22 mouse cellular contexts compared by ENCODE assay signal in genomic region chr19:59133202-59133601, GRCm38 (mm10). TPM values are rescaled to one million over a fixed set of nuclear protein-coding genes. Genes with fewer than 3 reads are reported as not detected.
DNase-seq lines count a peak whose midpoint lies in the region; ATAC-seq and TF ChIP-seq lines count a peak whose summit lies in the region.
"Had no signal": no experiment of that assay in that cellular context is flagged by ENCODE, and none has a peak within 500 bp of the region (broad histone marks: within the 10 kb centered on the region; RNA-seq: fewer than 3 reads in every experiment).

No protein-coding gene starts in this region.

- no peak for TF ChIP-seq CTCF in hindbrain, postnatal 0 days (IDR thresholded peaks at IDR 0.05; ENCODE audit: low read depth)

- peaks cover 3% of the 10 kb centered on the region for H3K27me3 ChIP-seq in hindbrain, embryonic 11.5 days (ENCODE audit: control insufficient read depth, insufficient read depth, low read length)
- H3K27me3 ChIP-seq in hindbrain, postnatal 0 days (ENCODE audit: insufficient read depth, low read length): 0 out of 2 replicates have a peak, but pooled peaks cover 7% of the 10 kb centered on the region
- no peaks in the 10 kb centered on the region for H3K27me3 ChIP-seq in embryonic facial prominence, embryonic 14.5 days (replicated peaks; ENCODE audit: control insufficient read depth, insufficient read depth, low read length)
- peaks cover 3% of the 10 kb centered on the region; the same call in 1 of the 2 replicates for H3K27me3 ChIP-seq in hindbrain, embryonic 14.5 days (ENCODE audit: control insufficient read depth, insufficient read depth, low read length)

- H3K4me1 ChIP-seq in hindbrain, embryonic 11.5 days (replicated peaks; ENCODE audit: control insufficient read depth, insufficient read depth, low read length): peaks cover 3% of the 10 kb centered on the region
- H3K4me1 ChIP-seq in hindbrain, postnatal 0 days (ENCODE audit: insufficient read depth, low read length): 0 out of 2 replicates have a peak, but pooled peaks cover 3% of the 10 kb centered on the region
- H3K4me1 ChIP-seq in embryonic facial prominence, embryonic 14.5 days (ENCODE audit: control insufficient read depth, insufficient read depth, low read length): no peaks in the 10 kb centered on the region
- peaks cover 6% of the 10 kb centered on the region for H3K4me1 ChIP-seq in hindbrain, embryonic 14.5 days (replicated peaks; ENCODE audit: control insufficient read depth, insufficient read depth, low read length)
- H3K4me1 ChIP-seq: embryonic facial prominence, embryonic 13.5 days; liver, embryonic 12.5 days; megakaryocyte, embryonic 14.5 days had no signal

- DNase-seq in hindbrain, embryonic 11.5 days (ENCODE audit: low spot score): peak; percentile 67
- no peak for DNase-seq in hindbrain, postnatal 0 days (ENCODE audit: low spot score)
- peak; percentile 47 for DNase-seq in embryonic facial prominence, embryonic 14.5 days (ENCODE audit: low spot score)
- DNase-seq in hindbrain, embryonic 14.5 days (ENCODE audit: low spot score): peak; percentile 35
- peak; percentile 73 for DNase-seq in retina, embryonic 14.5 days (ENCODE audit: low spot score)
- no peak for DNase-seq in left cerebral cortex, postnatal 14 days (ENCODE audit: low spot score in 2 of 2)
- DNase-seq in cerebellum, adult 11-12 months: no peak
- no peak for DNase-seq in urinary bladder, postnatal 36 days (ENCODE audit: low spot score in 2 of 2)
- DNase-seq: adrenal gland, adult 2 months; cerebellum, adult 8-10 months; gastrocnemius, postnatal 10 days; heart, postnatal 36 days; kidney, postnatal 36 days; left cerebral cortex, postnatal 4 days; right cerebral cortex, postnatal 4 days had no signal

- H3K27ac ChIP-seq in hindbrain, embryonic 11.5 days (ENCODE audit: low read depth, low read length): no peak overlapping the region
- no peak overlapping the region for H3K27ac ChIP-seq in hindbrain, postnatal 0 days
- no peak overlapping the region for H3K27ac ChIP-seq in embryonic facial prominence, embryonic 14.5 days (replicated peaks; ENCODE audit: low read depth, low read length)
- no peak overlapping the region for H3K27ac ChIP-seq in hindbrain, embryonic 14.5 days
- H3K27ac ChIP-seq: embryonic facial prominence, embryonic 13.5 days; liver, embryonic 12.5 days; neural tube, embryonic 12.5 days had no signal

- no peaks in the 10 kb centered on the region for H3K36me3 ChIP-seq in hindbrain, embryonic 11.5 days (ENCODE audit: control insufficient read depth, insufficient read depth, low read length)
- H3K36me3 ChIP-seq in hindbrain, postnatal 0 days (ENCODE audit: insufficient read depth, low read length): no peaks in the 10 kb centered on the region
- H3K36me3 ChIP-seq in embryonic facial prominence, embryonic 14.5 days (ENCODE audit: control insufficient read depth, insufficient read depth, low read length): no peaks in the 10 kb centered on the region
- no peaks in the 10 kb centered on the region for H3K36me3 ChIP-seq in hindbrain, embryonic 14.5 days (replicated peaks; ENCODE audit: control insufficient read depth, insufficient read depth)
- H3K36me3 ChIP-seq: embryonic facial prominence, embryonic 13.5 days; liver, embryonic 12.5 days; neural tube, embryonic 12.5 days had no signal

- no peak overlapping the region for H3K4me2 ChIP-seq in hindbrain, embryonic 11.5 days (replicated peaks; ENCODE audit: low read depth, low read length)
- no peak overlapping the region for H3K4me2 ChIP-seq in hindbrain, postnatal 0 days (ENCODE audit: low read depth, low read length)
- no peak overlapping the region for H3K4me2 ChIP-seq in embryonic facial prominence, embryonic 14.5 days (ENCODE audit: low read depth, low read length)
- no peak overlapping the region for H3K4me2 ChIP-seq in hindbrain, embryonic 14.5 days (replicated peaks)
- H3K4me2 ChIP-seq: embryonic facial prominence, embryonic 13.5 days; liver, embryonic 12.5 days; neural tube, embryonic 12.5 days had no signal

- H3K9ac ChIP-seq in hindbrain, embryonic 11.5 days (ENCODE audit: low read depth, low read length): no peak overlapping the region
- no peak overlapping the region for H3K9ac ChIP-seq in hindbrain, postnatal 0 days (replicated peaks; ENCODE audit: low read length)
- no peak overlapping the region for H3K9ac ChIP-seq in embryonic facial prominence, embryonic 14.5 days (ENCODE audit: low read depth, low read length)
- 0 out of 2 replicates have a peak overlapping the region, but pooled peaks have one; percentile 17 for H3K9ac ChIP-seq in hindbrain, embryonic 14.5 days
- H3K9ac ChIP-seq: embryonic facial prominence, embryonic 13.5 days; liver, embryonic 12.5 days; neural tube, embryonic 12.5 days had no signal

- intact Hi-C loops in left cerebral cortex, postnatal 14 days (cut with DNase I): no loop called here

- no peak overlapping the region for H3K4me3 ChIP-seq in hindbrain, embryonic 11.5 days (ENCODE audit: low read depth, low read length)
- H3K4me3 ChIP-seq in hindbrain, postnatal 0 days (ENCODE audit: low read length): no peak overlapping the region
- H3K4me3 ChIP-seq in embryonic facial prominence, embryonic 14.5 days (ENCODE audit: low read depth, low read length): no peak overlapping the region
- no peak overlapping the region for H3K4me3 ChIP-seq in hindbrain, embryonic 14.5 days (replicated peaks; ENCODE audit: low read length)
- H3K4me3 ChIP-seq: embryonic facial prominence, embryonic 13.5 days; liver, embryonic 12.5 days; megakaryocyte, embryonic 14.5 days; neural tube, embryonic 12.5 days had no signal

- ATAC-seq in hindbrain, embryonic 11.5 days (ENCODE audit: low FRiP score): peak; percentile 57
- ATAC-seq in hindbrain, postnatal 0 days: no peak
- no peak for ATAC-seq in embryonic facial prominence, embryonic 14.5 days (ENCODE audit: low read depth)
- ATAC-seq in hindbrain, embryonic 14.5 days (ENCODE audit: low FRiP score): no peak; the same call in 1 of the 2 replicates
- ATAC-seq: intestine, postnatal 0 days; liver, embryonic 12.5 days; lung, postnatal 0 days had no signal

- 27% methylated on average over 11 of the region's 11 CpGs for WGBS in hindbrain, embryonic 11.5 days
- 19% methylated on average over 11 of the region's 11 CpGs for WGBS in hindbrain, postnatal 0 days
- WGBS in embryonic facial prominence, embryonic 14.5 days: 34% methylated on average over 11 of the region's 11 CpGs
- 8% methylated on average over 11 of the region's 11 CpGs for WGBS in hindbrain, embryonic 14.5 days

- H3K9me3 ChIP-seq in hindbrain, embryonic 11.5 days (ENCODE audit: control insufficient read depth, low read length): no peaks in the 10 kb centered on the region
- H3K9me3 ChIP-seq in hindbrain, postnatal 0 days (ENCODE audit: low read length): no peaks in the 10 kb centered on the region
- H3K9me3 ChIP-seq in embryonic facial prominence, embryonic 14.5 days (ENCODE audit: control insufficient read depth, low read length): no peaks in the 10 kb centered on the region
- H3K9me3 ChIP-seq in hindbrain, embryonic 14.5 days (ENCODE audit: control insufficient read depth, low read length): no peaks in the 10 kb centered on the region
- H3K9me3 ChIP-seq: embryonic facial prominence, embryonic 13.5 days; liver, embryonic 12.5 days; megakaryocyte, embryonic 14.5 days; neural tube, embryonic 12.5 days had no signal

RNA-seq across cellular contexts. Expression of gene Vax1, which starts 36.7 kb away (rescaled TPM):
- polyA plus RNA-seq in hindbrain, embryonic 11.5 days (2014; fragmentation: Nextera tagmentation; extraction: Ambion mirVana): 0.14 TPM in 1 of 2 replicates, not detected in the other
- total RNA-seq in hindbrain, postnatal 0 days (2014; rRNA removed): not detected in 2 replicates
- polyA plus RNA-seq in hindbrain, postnatal 0 days (2015; fragmentation: Nextera tagmentation; extraction: Ambion mirVana): not detected in 2 replicates
- 0.26 TPM in 1 of 2 replicates, not detected in the other for polyA plus RNA-seq in embryonic facial prominence, embryonic 14.5 days (2014; fragmentation: Nextera tagmentation; extraction: Ambion mirVana)
- polyA plus RNA-seq in hindbrain, embryonic 14.5 days (2014; fragmentation: Nextera tagmentation; extraction: Ambion mirVana): not detected in 2 replicates
- total RNA-seq in left cerebral cortex, postnatal 14 days (2021): 1 to 10 TPM in 1 of 2 experiments, under 1 TPM in 1; 0.68 to 1.5 TPM
- total RNA-seq: adrenal gland, adult 2 months; gastrocnemius, postnatal 10 days; heart, postnatal 36 days had no signal
- polyA plus RNA-seq: adrenal gland, adult 2 months; embryonic facial prominence, embryonic 13.5 days; intestine, postnatal 0 days; liver, embryonic 12.5 days; lung, postnatal 0 days; neural tube, embryonic 12.5 days; urinary bladder, adult 2 months had no signal

RNA-seq across cellular contexts. Expression of gene Shtn1, which starts 57.3 kb away (rescaled TPM):
- polyA plus RNA-seq in hindbrain, embryonic 11.5 days (2014; fragmentation: Nextera tagmentation; extraction: Ambion mirVana): 2.5 and 4.0 TPM in 2 replicates
- total RNA-seq in hindbrain, postnatal 0 days (2014; rRNA removed): 38.1 and 49.5 TPM in 2 replicates
- 45.7 and 48.9 TPM in 2 replicates for polyA plus RNA-seq in hindbrain, postnatal 0 days (2015; fragmentation: Nextera tagmentation; extraction: Ambion mirVana)
- polyA plus RNA-seq in embryonic facial prominence, embryonic 14.5 days (2014; fragmentation: Nextera tagmentation; extraction: Ambion mirVana): 6.9 and 7.0 TPM in 2 replicates
- polyA plus RNA-seq in hindbrain, embryonic 14.5 days (2014; fragmentation: Nextera tagmentation; extraction: Ambion mirVana): 51.8 and 63.9 TPM in 2 replicates
- 10 to 100 TPM; 36.8 to 37.9 TPM for total RNA-seq in left cerebral cortex, postnatal 14 days (2021)

Comparison
In these comparisons a context has a peak if more than half of its experiments do, and no peak if none do; other contexts are left out.
1. DNase-seq: peak in hindbrain, embryonic 11.5 days (single experiment), embryonic facial prominence, embryonic 14.5 days (single experiment), hindbrain, embryonic 14.5 days (single experiment) and retina, embryonic 14.5 days (single experiment); none in hindbrain, postnatal 0 days (single experiment), left cerebral cortex, postnatal 14 days (0 of 2), cerebellum, adult 11-12 months (single experiment) and urinary bladder, postnatal 36 days (0 of 2).